19 mouse cellular contexts compared by ENCODE assay signal in the genomic region with DNA sequence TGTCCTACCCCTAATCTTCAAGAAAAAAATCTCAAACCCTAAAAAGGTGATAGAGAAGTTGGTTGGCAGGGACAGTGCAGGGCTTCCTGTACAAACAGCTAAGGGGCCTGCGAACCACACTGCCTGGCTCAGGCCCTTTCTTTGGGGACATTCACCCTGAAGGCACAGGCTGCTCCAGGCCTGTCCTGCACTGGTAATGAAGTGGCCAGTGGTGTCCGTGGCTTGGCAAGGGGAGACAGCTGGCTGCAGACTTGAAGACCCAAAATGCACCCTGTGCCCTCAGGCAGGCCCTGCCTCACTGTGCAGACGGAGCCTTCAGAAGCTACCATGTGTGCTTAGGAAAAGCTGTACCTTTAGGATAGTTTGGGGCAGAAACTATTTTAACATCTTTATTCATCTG. TPM values are rescaled to one million over a fixed set of nuclear protein-coding genes. Genes with fewer than 3 reads are reported as not detected.
DNase-seq lines count a peak whose midpoint lies in the region; ATAC-seq lines count a peak whose summit lies in the region.
"Had no signal": no experiment of that assay in that cellular context is flagged by ENCODE, and none has a peak within 500 bp of the region (broad histone marks: within the 10 kb centered on the region; RNA-seq: fewer than 3 reads in every experiment).

No protein-coding gene starts in this region.

- no peak overlapping the region for H3K27ac ChIP-seq in midbrain, embryonic 13.5 days
- H3K27ac ChIP-seq in midbrain, embryonic 11.5 days (ENCODE audit: low read depth, low read length), result no peak overlapping the region
- H3K27ac ChIP-seq in hindbrain, embryonic 15.5 days (replicated peaks), result peak overlapping the region; percentile 44; the same call in 1 of the 2 replicates
- H3K27ac ChIP-seq in neural tube, embryonic 13.5 days (replicated peaks), result no peak overlapping the region
- H3K27ac ChIP-seq: heart, embryonic 13.5 days had no signal

- 78% methylated on average over 3 of the region's 3 CpGs for WGBS in midbrain, embryonic 13.5 days
- WGBS in midbrain, embryonic 11.5 days, result 75% methylated on average over 3 of the region's 3 CpGs
- WGBS in hindbrain, embryonic 15.5 days, result 52% methylated on average over 3 of the region's 3 CpGs
- WGBS in neural tube, embryonic 13.5 days, result 54% methylated on average over 3 of the region's 3 CpGs

- no peaks in the 10 kb centered on the region for H3K36me3 ChIP-seq in midbrain, embryonic 13.5 days
- no peaks in the 10 kb centered on the region for H3K36me3 ChIP-seq in midbrain, embryonic 11.5 days (ENCODE audit: control insufficient read depth, insufficient read depth, low read length)
- no peaks in the 10 kb centered on the region for H3K36me3 ChIP-seq in hindbrain, embryonic 15.5 days
- no peaks in the 10 kb centered on the region for H3K36me3 ChIP-seq in neural tube, embryonic 13.5 days
- H3K36me3 ChIP-seq: heart, embryonic 13.5 days had no signal

- no peak overlapping the region for H3K9ac ChIP-seq in midbrain, embryonic 13.5 days (replicated peaks)
- no peak overlapping the region for H3K9ac ChIP-seq in midbrain, embryonic 11.5 days (ENCODE audit: low read length)
- no peak overlapping the region for H3K9ac ChIP-seq in hindbrain, embryonic 15.5 days
- peak overlapping the region; percentile 77; the same call in 1 of the 2 replicates for H3K9ac ChIP-seq in neural tube, embryonic 13.5 days
- H3K9ac ChIP-seq: heart, embryonic 13.5 days had no signal

- ATAC-seq in frontal cortex, adult (ENCODE audit: low TSS enrichment), result peak; percentile 48; the same call in 1 of the 2 replicates
- no peak for ATAC-seq in midbrain, embryonic 13.5 days
- no peak for ATAC-seq in midbrain, embryonic 11.5 days (ENCODE audit: low FRiP score)
- ATAC-seq in hindbrain, embryonic 15.5 days (ENCODE audit: low FRiP score, low read depth), result no peak
- ATAC-seq in neural tube, embryonic 13.5 days (ENCODE audit: low read depth), result no peak

- peaks cover 69% of the 10 kb centered on the region for H3K27me3 ChIP-seq in midbrain, embryonic 13.5 days
- peaks cover 38% of the 10 kb centered on the region for H3K27me3 ChIP-seq in midbrain, embryonic 11.5 days (ENCODE audit: control insufficient read depth, insufficient read depth, low read length)
- H3K27me3 ChIP-seq in hindbrain, embryonic 15.5 days, result peaks cover 11% of the 10 kb centered on the region; the same call in 1 of the 2 replicates
- peaks cover 56% of the 10 kb centered on the region for H3K27me3 ChIP-seq in neural tube, embryonic 13.5 days

- peaks cover 12% of the 10 kb centered on the region for H3K4me1 ChIP-seq in midbrain, embryonic 13.5 days (replicated peaks)
- H3K4me1 ChIP-seq in midbrain, embryonic 11.5 days (ENCODE audit: control insufficient read depth, insufficient read depth, low read length), result peaks cover 3% of the 10 kb centered on the region
- H3K4me1 ChIP-seq in hindbrain, embryonic 15.5 days (replicated peaks), result peaks cover 19% of the 10 kb centered on the region
- H3K4me1 ChIP-seq in neural tube, embryonic 13.5 days (replicated peaks), result peaks cover 16% of the 10 kb centered on the region; the same call in 1 of the 2 replicates

- H3K9me3 ChIP-seq in midbrain, embryonic 13.5 days, result no peaks in the 10 kb centered on the region
- no peaks in the 10 kb centered on the region for H3K9me3 ChIP-seq in midbrain, embryonic 11.5 days (ENCODE audit: control insufficient read depth, low read length)
- H3K9me3 ChIP-seq in hindbrain, embryonic 15.5 days, result no peaks in the 10 kb centered on the region
- no peaks in the 10 kb centered on the region for H3K9me3 ChIP-seq in neural tube, embryonic 13.5 days
- H3K9me3 ChIP-seq: heart, embryonic 13.5 days had no signal

- DNase-seq in frontal cortex, postnatal 25 days (ENCODE audit: low spot score in 2 of 2), result no peak
- DNase-seq in midbrain, embryonic 11.5 days (ENCODE audit: low spot score, missing footprints), result no peak
- no peak for DNase-seq in thymus, postnatal 14 days
- DNase-seq: adrenal gland, postnatal 36 days; cerebellum, adult 8-10 months; gastrocnemius, postnatal 10 days; heart, adult 11 months; kidney, adult 9 months; kidney, postnatal 25 days; liver; lung, postnatal 10 days had no signal

- H3K4me2 ChIP-seq in midbrain, embryonic 13.5 days (replicated peaks), result 0 out of 2 replicates have a peak overlapping the region, but pooled peaks have one; percentile 9
- no peak overlapping the region for H3K4me2 ChIP-seq in midbrain, embryonic 11.5 days
- H3K4me2 ChIP-seq in hindbrain, embryonic 15.5 days, result peak overlapping the region; percentile 86
- H3K4me2 ChIP-seq in neural tube, embryonic 13.5 days, result peak overlapping the region; percentile 89
- H3K4me2 ChIP-seq: heart, embryonic 13.5 days had no signal

- no peak overlapping the region for H3K4me3 ChIP-seq in midbrain, embryonic 13.5 days (replicated peaks)
- no peak overlapping the region for H3K4me3 ChIP-seq in midbrain, embryonic 11.5 days (ENCODE audit: low read depth, low read length)
- peak overlapping the region; percentile 54 for H3K4me3 ChIP-seq in hindbrain, embryonic 15.5 days
- peak overlapping the region; percentile 57 for H3K4me3 ChIP-seq in neural tube, embryonic 13.5 days
- H3K4me3 ChIP-seq: erythroblast, embryonic 14.5 days; heart, embryonic 13.5 days had no signal

RNA-seq across cellular contexts. Expression of a gene that starts 1.4 kb away (rescaled TPM):
- 6.4 and 6.5 TPM in 2 replicates for polyA plus RNA-seq in midbrain, embryonic 13.5 days (2015; fragmentation: Nextera tagmentation; extraction: Ambion mirVana)
- polyA plus RNA-seq in midbrain, embryonic 11.5 days (2014; fragmentation: Nextera tagmentation; extraction: Ambion mirVana), result 0.66 and 0.89 TPM in 2 replicates
- polyA plus RNA-seq in hindbrain, embryonic 15.5 days (2015; fragmentation: Nextera tagmentation; extraction: Ambion mirVana), result 80.6 and 83.2 TPM in 2 replicates
- polyA plus RNA-seq in neural tube, embryonic 13.5 days (2015; fragmentation: Nextera tagmentation; extraction: Ambion mirVana), result 33.4 and 35.5 TPM in 2 replicates
- polyA plus RNA-seq: C2C12; erythroblast, embryonic 14.5 days; heart, embryonic 13.5 days; liver, embryonic 16.5 days had no signal

Comparison
In these comparisons a context has a peak if more than half of its experiments do, and no peak if none do; other contexts are left out.
1. H3K4me3 ChIP-seq: peak in hindbrain, embryonic 15.5 days (single experiment) and neural tube, embryonic 13.5 days (single experiment); none in midbrain, embryonic 13.5 days (single experiment) and midbrain, embryonic 11.5 days (single experiment).